Mouse (Mus musculus) testis, postnatal 10 days (tissue): ENCODE results near the gene Agtpbp1.
A peak's percentile ranks its signal among the peaks of the same experiment; 100 is the strongest.

Experiments used
- DNase-seq: peaks from one replicate; pipeline ENCODE4 v3.0.0; 2021; ENCODE audit warnings: low spot score

Agtpbp1 gene

GRCm38 (mm10) chr13:59423871-59424270 lies 161.2 kb downstream of the Agtpbp1 start:
- no peak for DNase-seq

DNA sequence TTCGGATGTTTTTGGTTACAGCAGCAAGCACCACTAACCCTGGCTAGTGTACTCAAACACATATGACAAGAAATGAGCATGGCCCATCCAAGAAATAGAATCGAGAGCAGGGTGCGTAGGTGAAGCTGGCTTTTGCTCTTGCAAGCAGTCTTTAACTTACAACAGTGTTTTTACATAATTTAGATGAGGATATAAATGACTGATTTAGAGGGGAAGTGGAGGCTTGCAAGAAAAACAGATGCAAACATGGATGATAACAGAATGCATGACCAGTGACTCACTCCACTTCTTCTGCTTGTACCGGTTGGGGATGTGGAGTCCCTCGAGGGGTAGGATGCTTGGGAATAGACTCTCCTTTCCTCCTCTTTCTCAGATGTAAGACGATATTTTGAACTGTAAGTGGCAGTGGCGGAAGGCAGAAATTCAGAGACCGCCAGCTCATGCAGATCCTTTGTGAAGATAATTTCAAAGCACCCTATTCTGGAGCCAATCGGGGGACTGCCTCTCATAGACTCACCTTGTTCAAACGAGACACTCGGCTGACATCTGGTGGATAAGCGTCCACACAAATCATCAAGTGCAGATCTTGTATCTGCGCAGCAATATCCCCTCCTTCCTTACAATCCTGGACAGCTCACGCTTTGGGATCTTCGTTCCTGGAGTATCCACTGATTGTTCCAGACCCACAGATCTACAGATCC lies 168.3 kb downstream of the Agtpbp1 start:
- no peak for DNase-seq

DNA sequence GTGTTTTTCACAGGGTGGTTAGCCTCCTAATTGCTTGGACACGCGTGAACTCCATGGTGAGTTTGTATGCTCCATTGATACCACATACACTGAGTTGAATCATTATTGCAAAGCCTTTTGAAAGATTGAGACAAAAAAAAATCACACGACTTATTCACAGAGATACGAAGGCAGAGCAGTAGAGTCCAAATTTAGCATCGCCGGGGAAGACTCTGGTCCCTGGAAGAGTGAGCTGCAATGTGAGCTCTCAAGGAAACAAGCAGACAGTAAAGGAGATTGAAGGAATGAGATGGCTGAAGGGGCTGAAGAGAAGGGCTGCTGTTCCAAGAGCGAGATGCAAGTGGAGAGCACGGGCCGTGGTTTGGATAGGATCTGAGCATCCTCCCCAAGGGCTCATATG lies 171.1 kb downstream of the Agtpbp1 start:
- DNase-seq: no peak

GRCm38 (mm10) chr13:59412672-59413071 lies 172.4 kb downstream of the Agtpbp1 start:
- DNase-seq: no peak

GRCm38 (mm10) chr13:59407182-59407581 lies 177.8 kb downstream of the Agtpbp1 start:
- DNase-seq: no peak

DNA sequence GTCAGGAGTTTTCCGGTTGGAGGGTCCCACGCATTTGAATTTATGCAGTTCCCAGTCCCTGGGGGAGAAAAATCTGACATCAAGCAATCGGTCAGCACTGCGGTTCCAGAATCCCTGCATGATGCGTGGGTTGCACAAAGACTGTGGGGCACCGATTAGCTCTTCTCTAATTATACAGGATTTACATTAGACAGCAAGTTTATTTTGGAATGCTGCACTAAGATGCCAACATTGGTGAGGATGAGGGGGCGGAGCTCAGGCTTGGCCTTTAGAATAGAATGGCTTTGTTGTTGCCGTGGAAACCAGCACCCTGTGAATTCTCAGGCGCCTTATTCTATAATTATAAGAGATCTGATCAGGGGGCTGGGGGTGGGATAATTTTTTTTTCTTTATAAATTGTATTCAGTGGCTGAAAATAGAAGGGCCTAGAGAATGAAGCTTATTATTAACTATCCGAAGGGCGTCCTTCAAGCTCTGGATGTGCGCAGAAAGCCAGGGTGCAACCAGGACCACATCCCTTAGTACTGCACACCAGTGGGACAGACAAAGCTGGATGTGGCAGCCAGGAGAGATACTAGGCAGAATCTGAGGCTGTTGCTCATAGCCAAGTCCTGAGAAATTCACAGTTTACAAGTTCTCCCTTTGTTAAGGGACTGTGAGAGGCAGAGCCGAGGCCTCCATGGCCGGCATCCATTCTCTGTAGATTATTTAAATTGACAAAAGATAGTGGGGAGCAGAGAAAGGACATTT lies 182.8 kb downstream of the Agtpbp1 start:
- DNase-seq: no peak

DNA sequence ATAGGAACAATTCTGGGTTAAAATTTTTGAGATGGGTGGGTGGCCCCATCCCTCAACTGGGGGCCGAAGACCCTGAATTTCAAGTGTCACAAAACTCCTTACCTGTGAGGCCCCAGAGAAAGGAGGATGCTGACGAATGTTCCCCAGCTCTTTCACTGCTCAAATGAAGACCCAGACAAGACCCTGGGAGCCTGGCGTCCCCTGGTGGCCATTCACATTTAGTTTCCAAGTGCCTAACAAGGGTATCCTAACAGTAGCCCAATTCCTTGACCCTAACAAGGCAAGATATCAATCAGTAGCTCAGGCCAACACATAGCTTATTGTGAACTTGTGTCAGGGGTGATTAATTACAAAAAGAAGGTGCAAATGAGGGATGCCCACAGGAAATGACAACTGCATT lies 187.5 kb downstream of the Agtpbp1 start:
- peak; percentile 69 for DNase-seq
